Mouse (Mus musculus) thymus, adult 18-20 months (tissue): Measurements from ENCODE around the gene Batf2.
A peak's percentile ranks its signal among the peaks of the same experiment; 100 is the strongest.
"Not testable (repeated sequence)": the region's sequence is repeated elsewhere in the genome, so short reads cannot be mapped to it uniquely, and the experiment has no call there.

ENCODE experiments used
- DNase-seq, 2 experiments: peaks; one replicate each; pipeline ENCODE4 v3.0.0; 2022; ENCODE audit warnings: mixed read lengths in 2 of 2

The Batf2 gene

DNA sequence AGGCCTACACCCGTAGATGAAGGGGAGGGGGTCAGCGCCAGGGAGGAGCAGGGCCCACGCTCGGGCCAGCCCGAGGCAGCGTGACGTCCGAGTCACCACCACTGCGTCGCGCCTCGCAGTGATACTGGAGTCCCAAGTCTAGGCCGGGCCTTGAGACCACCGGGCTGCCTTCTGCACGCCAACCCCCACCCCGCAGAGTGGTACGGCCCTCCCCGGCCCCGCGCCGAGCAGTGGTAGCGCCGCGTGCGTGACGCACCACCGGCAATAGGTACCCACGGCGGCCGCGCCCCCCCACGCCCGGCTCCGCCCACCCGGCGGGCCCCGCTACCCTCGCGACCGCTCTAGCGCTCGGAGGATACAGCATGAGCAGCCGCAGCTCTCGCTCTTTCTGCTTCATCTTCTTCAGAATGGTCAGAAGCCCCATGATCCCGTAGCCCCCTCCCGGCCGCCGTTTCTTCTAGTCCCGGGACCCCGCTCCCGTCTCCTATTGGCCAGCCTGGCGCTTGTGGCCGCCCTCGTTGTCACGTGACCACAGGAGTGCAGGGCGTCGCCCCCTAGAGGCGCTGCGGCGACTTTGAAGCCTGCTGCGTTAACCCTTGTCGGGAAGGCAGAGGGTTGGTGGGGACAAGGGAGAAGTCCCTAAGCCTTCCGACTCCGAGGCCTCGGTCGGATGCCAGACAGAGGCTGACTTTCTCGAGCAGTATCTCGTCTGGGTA is at the start of gene Batf2:
Gene Batf2 (plus strand): TSS at position 306 of the 716 bp plus-strand sequence.
- peak; percentile 84 to 89 for DNase-seq

DNA sequence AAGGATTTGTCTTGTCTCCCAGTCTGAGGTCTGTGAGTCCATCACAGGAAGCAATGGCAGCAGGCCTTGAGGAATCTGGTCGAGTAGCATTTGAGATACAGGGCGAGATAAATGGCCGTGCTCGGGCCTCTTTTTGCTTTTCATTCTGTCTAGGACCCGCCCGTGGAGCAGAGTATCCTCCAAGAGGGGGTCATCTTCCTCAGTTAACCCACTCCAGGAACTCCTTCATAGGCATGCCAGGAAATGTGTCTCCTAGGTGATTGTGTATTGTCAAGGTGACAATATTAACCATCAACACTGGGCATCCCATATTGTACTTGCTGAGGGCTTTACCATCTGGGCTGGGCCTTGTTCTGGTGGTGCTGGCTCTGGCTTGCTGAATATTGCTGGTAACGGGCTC is 46.7 kb upstream of the Batf2 start, which contains the start of gene AC131692.1:
Gene AC131692.1 (plus strand): TSS at position 301 of the 400 bp plus-strand sequence.
- no peak for DNase-seq

GRCm38 (mm10) chr19:6097847-6098246 is 42.9 kb upstream of the Batf2 start:
- DNase-seq = no peak

DNA sequence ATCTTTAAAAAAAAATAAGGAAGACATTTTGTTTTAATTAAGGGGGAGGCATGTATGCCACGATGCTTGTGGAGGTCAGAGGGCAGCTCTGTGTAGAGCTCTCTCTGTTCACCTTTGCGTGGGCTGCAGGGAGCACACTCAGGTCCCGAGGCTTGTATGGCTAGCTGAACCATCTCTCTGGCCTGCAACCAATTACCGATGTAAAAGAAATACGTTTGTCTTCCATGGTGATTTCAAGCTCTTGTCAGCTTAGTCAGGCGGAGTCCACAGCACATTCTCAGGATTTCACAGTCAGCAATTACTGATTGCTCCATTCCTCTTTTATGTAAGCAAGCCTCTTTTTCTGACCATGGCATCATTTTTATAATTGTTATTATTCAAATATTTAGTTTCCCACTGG is 39.6 kb upstream of the Batf2 start:
- DNase-seq = no peak

GRCm38 (mm10) chr19:6102169-6102853 is 38.5 kb upstream of the Batf2 start:
- DNase-seq = no peak

- DNase-seq = no peak
Observed at GRCm38 (mm10) chr19:6104476-6104875, 36.3 kb upstream of the Batf2 start.

DNA sequence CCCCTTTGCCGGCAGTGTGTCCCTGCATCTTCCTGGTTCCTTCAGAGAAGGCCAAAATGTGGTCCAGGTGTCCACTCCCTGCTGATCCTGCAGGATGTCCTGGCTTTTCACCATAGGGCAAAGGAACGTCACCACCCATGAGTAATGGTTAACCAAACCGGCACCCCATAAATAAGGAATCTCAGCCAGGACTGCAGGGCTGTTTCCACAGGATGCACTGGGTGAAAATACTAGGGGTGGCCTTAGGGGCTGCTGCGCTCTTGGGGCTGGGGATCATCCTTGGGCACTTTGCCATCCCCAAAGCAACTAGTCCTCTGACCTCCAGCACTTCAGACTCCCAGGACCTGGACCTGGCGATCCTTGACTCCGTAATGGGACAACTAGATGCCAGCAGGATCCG is 35.2 kb upstream of the Batf2 start, which contains the start of gene Naaladl1:
Gene Naaladl1 (plus strand): TSS at position 197 of the 400 bp plus-strand sequence.
- no peak for DNase-seq

- DNase-seq = no peak
Observed at GRCm38 (mm10) chr19:6113116-6113515, 27.7 kb upstream of the Batf2 start.

DNA sequence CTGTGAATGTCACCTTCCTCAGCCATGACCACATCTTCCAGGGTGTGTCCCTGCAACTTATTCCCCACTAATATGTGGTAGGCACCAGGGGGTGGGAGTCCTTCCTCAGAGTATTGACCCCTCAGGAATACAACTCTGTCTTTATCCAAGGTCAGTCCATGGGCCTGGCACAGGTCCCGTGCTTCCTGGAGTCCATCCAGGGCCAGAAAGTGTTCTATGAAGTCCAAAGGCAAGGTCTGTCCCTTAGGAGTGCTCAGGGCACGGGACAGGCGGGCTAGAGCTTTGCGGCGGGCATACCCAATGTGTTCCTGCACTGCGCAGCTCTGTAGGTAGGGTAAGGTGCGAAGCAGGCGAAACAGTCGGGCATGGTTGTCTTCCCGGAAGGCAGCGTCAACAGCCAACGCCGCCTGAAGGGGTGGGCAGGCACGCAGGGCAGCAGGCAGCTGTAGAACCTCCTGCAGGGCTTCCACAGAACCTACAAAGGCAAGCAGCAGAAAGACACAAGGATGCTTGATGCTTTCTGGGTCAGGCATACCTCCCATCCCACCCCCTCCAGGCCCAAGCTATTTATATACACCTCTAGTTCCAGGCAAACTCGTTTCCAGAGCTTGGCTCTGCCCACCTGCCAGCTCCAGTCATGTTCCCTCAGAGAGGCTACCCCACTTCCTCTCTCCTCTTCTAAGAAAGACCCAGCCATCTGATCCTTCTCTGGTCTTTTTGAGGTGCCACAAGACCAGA is 24.5 kb upstream of the Batf2 start:
- DNase-seq = no peak

DNA sequence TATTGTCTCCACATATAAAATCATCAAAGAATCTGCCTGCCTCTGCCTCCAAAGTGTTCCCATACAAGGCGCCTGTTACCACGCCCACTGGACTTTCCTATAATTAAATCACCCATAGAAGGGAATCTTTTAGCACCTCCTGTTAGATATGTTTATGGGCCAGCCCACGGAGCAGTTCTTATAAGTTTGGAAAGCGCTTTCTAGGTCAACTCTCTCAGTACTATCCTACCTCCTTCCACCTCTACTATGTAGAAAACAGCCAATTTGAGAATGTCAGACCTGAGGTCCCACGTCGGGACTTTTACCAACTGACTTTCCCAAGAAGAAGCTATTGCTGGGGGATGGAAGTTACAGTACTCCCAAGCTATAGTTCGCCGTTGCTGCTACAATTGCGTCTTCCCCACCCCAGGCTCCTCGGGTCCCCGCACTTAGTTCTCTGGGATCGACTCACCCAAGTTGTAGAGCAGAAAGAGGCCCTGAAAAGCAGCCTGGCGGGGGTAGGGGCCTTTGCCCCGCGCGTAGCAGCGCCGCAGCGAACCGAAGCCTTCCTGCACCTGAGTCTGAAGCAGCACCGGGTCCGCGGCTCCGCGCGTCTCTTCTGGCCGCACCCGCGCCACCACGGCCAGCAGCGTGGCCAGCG is 23.3 kb upstream of the Batf2 start:
- peak in 1 of 2 experiments; percentile 24 for DNase-seq

GRCm38 (mm10) chr19:6117986-6118676 is 22.7 kb upstream of the Batf2 start, which contains the start of gene Sac3d1:
Gene Sac3d1, minus strand, starts transcription at chr19:6118650.
- peak; percentile 81 to 86 for DNase-seq

- no peak for DNase-seq
Observed at GRCm38 (mm10) chr19:6118677-6119185, 22.1 kb upstream of the Batf2 start.

DNA sequence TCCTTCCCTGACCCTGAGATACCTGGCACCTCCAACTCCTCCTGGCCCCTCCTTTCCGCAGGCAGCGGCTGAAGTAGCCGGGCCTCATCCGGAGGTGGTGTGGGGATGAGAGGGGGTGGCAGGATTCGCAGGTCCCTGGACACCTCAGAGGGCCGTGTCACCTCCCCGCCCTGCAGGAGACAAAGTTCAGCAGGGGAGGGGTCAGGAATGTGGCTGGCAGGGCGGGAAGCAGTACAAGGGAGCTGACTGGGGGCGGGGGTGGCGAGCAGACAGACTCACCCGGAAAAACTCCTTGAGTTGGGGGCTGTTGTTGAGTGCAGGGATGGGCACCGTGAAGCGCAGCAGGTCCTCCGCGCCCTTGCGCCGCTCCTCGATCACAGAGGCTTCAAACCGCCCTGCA is 19.0 kb upstream of the Batf2 start:
- no peak for DNase-seq

- DNase-seq = no peak
Observed at GRCm38 (mm10) chr19:6123330-6123729, 17.5 kb upstream of the Batf2 start.

DNA sequence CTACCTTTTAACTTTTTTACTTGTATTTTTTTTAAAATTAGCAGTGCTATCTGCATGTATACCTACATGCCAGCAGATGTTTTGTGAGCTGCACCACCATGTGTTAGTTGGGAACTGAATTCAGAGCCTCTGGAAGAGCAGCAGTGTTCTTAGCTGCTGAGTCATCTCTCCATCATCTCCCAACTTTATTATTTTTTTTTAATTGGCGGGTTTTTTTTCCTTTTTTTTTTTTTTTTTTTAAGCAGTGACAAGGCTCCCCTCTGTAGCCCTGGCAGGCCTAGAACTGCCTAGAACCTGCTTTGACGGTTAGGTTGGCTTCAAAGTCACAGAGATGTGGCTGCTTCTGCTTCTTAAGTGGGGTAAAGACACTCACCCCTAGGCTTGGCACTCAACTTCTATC is 15.9 kb upstream of the Batf2 start:
- DNase-seq = no peak

- no peak for DNase-seq
Observed at GRCm38 (mm10) chr19:6126289-6126688, 14.5 kb upstream of the Batf2 start.

GRCm38 (mm10) chr19:6126789-6127580 is 13.8 kb upstream of the Batf2 start:
- no peak for DNase-seq

- DNase-seq = peak; percentile 94 to 97
Observed at GRCm38 (mm10) chr19:6127760-6128341, 12.9 kb upstream of the Batf2 start, which contains the start of gene Snx15. Gene Snx15, minus strand, starts transcription at chr19:6128304.

DNA sequence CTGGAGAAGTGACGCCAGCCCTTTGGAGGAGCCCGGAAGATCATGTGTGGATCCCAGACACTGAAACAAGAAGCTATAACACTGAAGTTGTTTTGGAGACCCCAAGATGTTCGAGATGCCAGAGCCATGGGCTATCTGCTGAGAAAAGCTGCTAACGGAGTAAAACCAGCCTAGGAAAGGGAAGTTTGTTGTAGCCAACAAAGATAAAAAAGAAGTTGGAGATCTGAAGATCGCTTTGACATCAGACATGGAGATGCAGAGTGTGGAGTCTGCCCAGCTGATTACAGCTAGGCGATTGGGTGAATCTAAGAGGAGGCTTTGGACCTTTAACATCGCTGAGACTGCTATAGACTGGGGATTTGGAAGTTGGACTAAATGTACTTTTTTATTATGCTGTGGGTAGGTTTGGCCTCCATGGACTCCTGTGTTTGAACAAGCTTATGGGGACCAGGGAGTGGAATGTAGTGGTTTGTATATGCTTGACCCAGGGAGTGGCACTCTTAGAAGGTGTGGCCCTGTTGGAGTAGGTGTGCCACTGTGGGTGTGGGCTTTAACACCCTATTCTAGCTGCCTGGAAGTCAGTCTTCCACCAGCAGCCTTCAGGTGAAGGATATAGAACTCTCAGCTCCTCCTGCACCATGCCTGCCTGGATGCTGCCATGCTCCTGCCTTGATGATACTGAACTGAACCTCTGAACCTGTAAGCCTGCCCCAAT is 10.2 kb upstream of the Batf2 start:
- not testable (repeated sequence) for DNase-seq
